Mouse (Mus musculus): ENCODE data around the gene Kcnab2.

DNA sequence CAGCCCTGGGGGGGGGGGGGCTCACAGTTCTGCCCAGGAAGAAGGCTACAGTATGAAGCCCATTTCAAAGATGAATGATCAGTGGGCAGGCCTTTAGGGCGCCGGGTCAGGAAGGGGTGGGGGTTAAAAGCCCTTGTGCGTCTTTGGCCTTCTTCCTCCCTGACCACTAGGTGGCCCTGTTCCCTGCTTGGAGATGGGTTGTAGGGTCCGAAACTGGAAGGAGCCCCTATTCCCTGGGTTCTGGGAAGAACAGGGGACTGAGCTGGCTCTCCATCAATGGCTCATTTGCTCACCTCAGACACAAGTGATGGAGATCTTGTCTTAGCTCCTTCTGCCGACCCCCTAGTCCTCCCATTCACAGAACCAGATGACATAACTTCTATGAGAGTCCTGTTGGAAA lies 134.4 kb downstream of the Kcnab2 start:
- TF ChIP-seq CTCF (conservative IDR thresholded peaks at IDR 0.05; ENCODE audit: insufficient read depth, insufficient read length, low read depth, low read length) (peak; percentile 54), POLR2A (IDR thresholded peaks at IDR 0.05; ENCODE audit: low read depth, low read length) (no peak)

All from kidney, adult 2 months (tissue).